Mouse (Mus musculus) midbrain, embryonic 14.5 days (tissue): ENCODE measurements at regions not wholly inside any gene's neighbourhood (a gene's known extent, or its start where the extent isn't known, plus 50 kb on each side); places are given as distances from the start of the nearest gene placed in this dataset.
"Not testable (repeated sequence)": the region's sequence is repeated elsewhere in the genome, so short reads cannot be mapped to it uniquely, and the experiment has no call there.

Experiments used
- ATAC-seq: fragments of 200-750 bp; cut with Nextera tagmentation; 2 replicates; pipeline ENCODE4 v1.8.0; 2017; ENCODE audit warnings: moderate number of reproducible peaks, moderate library complexity; ENCODE audit not compliant: low FRiP score, low TSS enrichment
- DNase-seq: peaks from one replicate; pipeline ENCODE4 v3.0.0-alpha.2; 2015
- H3K27ac ChIP-seq: fragments of 300-500 bp; sonication (generic); replicated peaks from 2 replicates; pipeline ENCODE4 v1.5.1; 2014; ENCODE audit warnings: mild to moderate bottlenecking, low read depth, low read length, moderate library complexity
- H3K27me3 ChIP-seq: fragments of 300-500 bp; sonication (generic); 2 replicates; pipeline ENCODE4 v1.6.1; 2014; ENCODE audit warnings: low read length, control low read depth, mixed read lengths; ENCODE audit not compliant: control insufficient read depth, insufficient read depth
- H3K36me3 ChIP-seq: fragments of 300-500 bp; sonication (generic); 2 replicates; pipeline ENCODE4 v1.6.1; 2014; ENCODE audit warnings: low read length, control low read depth; ENCODE audit not compliant: control insufficient read depth, insufficient read depth
- H3K4me1 ChIP-seq: fragments of 300-500 bp; sonication (generic); 2 replicates; pipeline ENCODE4 v1.6.1; 2014; ENCODE audit warnings: mild to moderate bottlenecking, antibody characterized with exemption, low read length, control low read depth; ENCODE audit not compliant: control insufficient read depth, insufficient read depth
- H3K4me2 ChIP-seq: fragments of 300-500 bp; sonication (generic); 2 replicates; pipeline ENCODE4 v1.6.1; 2014; ENCODE audit warnings: mild to moderate bottlenecking, low read length, moderate library complexity
- H3K4me3 ChIP-seq: fragments of 300-500 bp; sonication (generic); replicated peaks from 2 replicates; pipeline ENCODE4 v1.5.1; 2014; ENCODE audit warnings: low read depth, low read length
- H3K9ac ChIP-seq: fragments of 300-500 bp; sonication (generic); replicated peaks from 2 replicates; pipeline ENCODE4 v1.6.1; 2014; ENCODE audit warnings: mild to moderate bottlenecking, low read length, moderate library complexity
- H3K9me3 ChIP-seq: fragments of 300-500 bp; sonication (generic); 2 replicates; pipeline ENCODE4 v1.6.1; 2016; ENCODE audit warnings: low read length, control low read depth, mixed read lengths; ENCODE audit not compliant: control insufficient read depth
- WGBS: fragments of 180-500 bp; shearing (Covaris S2); extraction: QIAGEN DNeasy Blood & Tissue Kit; methylation state at CpG from one replicate; pipeline ENCODE4 v1.1.7; 2014; 5-methylcytosine and 5-hydroxymethylcytosine counted together

DNA sequence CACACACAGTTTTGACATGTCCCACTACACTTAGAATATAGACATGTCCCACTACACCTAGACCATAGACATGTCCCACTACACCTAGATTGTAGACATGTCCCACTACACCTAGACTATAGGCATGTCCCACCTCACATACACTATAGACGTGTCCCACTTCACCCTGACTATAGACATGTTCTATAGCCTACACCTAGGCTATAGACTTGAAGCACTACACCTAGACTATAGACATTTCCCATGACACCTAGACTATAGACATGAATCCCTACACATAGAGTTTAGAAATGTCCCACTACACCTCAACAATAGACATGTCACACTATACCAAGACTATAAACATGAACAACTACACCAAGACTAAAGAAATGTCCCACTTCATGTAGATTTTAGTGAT lies 2580.9 kb downstream of the Gm37988 start:
- Histone ChIP-seq H3K36me3 (no peaks in the 10 kb centered on the region), H3K9me3 (no peaks in the 10 kb centered on the region), H3K27ac (no peak overlapping the region), H3K27me3 (no peaks in the 10 kb centered on the region), H3K4me3 (no peak overlapping the region), H3K4me2 (no peak overlapping the region), H3K9ac (no peak overlapping the region), H3K4me1 (no peaks in the 10 kb centered on the region)
- WGBS: 83% methylated on average over 1 of the region's 1 CpGs
- DNase-seq (no peak), ATAC-seq (no peak)

- no peak overlapping the region for H3K9ac ChIP-seq
- no peak overlapping the region for H3K4me2 ChIP-seq
- no peaks in the 10 kb centered on the region for H3K36me3 ChIP-seq
- DNase-seq: peak; percentile 5
- H3K27ac ChIP-seq: no peak overlapping the region
- no peak for ATAC-seq
- no peak overlapping the region for H3K4me3 ChIP-seq
- H3K4me1 ChIP-seq: no peaks in the 10 kb centered on the region
- H3K27me3 ChIP-seq: no peaks in the 10 kb centered on the region
- no peaks in the 10 kb centered on the region for H3K9me3 ChIP-seq
These were observed 2585.8 kb downstream of the Gm37988 start for GRCm38 (mm10) chr1:7393508-7393907.

DNA sequence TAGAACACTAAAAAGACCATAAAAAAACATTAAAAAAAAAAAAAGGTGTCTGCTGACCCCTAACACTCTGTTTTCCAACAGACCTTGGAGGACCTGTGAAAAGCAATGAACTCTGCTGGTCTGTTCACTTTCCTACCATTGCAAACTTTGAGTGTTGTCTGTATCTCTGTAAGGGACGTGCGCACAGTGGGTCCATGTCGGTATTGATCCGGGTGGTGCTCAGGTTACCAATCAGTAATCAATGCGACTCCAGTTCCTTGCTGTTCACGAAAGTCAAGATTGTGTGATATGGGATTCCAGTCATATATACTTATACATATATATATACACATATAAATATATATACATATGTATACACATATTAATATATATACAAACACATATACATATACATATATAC lies 2586.5 kb downstream of the Gm37988 start:
- Histone ChIP-seq H3K9me3 (no peaks in the 10 kb centered on the region), H3K27me3 (no peaks in the 10 kb centered on the region), H3K27ac (no peak overlapping the region), H3K4me2 (no peak overlapping the region), H3K4me3 (no peak overlapping the region), H3K9ac (no peak overlapping the region), H3K36me3 (no peaks in the 10 kb centered on the region), H3K4me1 (no peaks in the 10 kb centered on the region)
- ATAC-seq (no peak), DNase-seq (peak; percentile 34)
- 99% methylated on average over 6 of the region's 6 CpGs for WGBS

- 96% methylated on average over 8 of the region's 8 CpGs for WGBS
- Histone ChIP-seq H3K4me1 (no peaks in the 10 kb centered on the region), H3K9ac (no peak overlapping the region), H3K9me3 (no peaks in the 10 kb centered on the region), H3K4me2 (no peak overlapping the region), H3K36me3 (no peaks in the 10 kb centered on the region), H3K27ac (no peak overlapping the region), H3K4me3 (no peak overlapping the region), H3K27me3 (no peaks in the 10 kb centered on the region)
- ATAC-seq (no peak), DNase-seq (peak; percentile 19)
These were observed 2587.8 kb downstream of the Gm37988 start for GRCm38 (mm10) chr1:7395527-7395926.

- DNase-seq: peak; percentile 92
- 13% methylated on average over 26 of the region's 26 CpGs for WGBS
- Histone ChIP-seq H3K27ac (peak overlapping the region; percentile 71), H3K9ac (peak overlapping the region; percentile 44; the same call in 1 of the 2 replicates), H3K27me3 (no peaks in the 10 kb centered on the region), H3K4me1 (no peaks in the 10 kb centered on the region), H3K36me3 (no peaks in the 10 kb centered on the region), H3K4me3 (peak overlapping the region; percentile 55), H3K9me3 (no peaks in the 10 kb centered on the region), H3K4me2 (peak overlapping the region; percentile 48)
- peak; percentile 88 for ATAC-seq
These were observed 2589.4 kb downstream of the Gm37988 start for GRCm38 (mm10) chr1:7396867-7397806.

GRCm38 (mm10) chr1:7397807-7398446 lies 2590.2 kb downstream of the Gm37988 start:
- peak; percentile 99 for DNase-seq
- Histone ChIP-seq H3K9me3 (no peaks in the 10 kb centered on the region), H3K4me2 (peak overlapping the region; percentile 59), H3K27me3 (no peaks in the 10 kb centered on the region), H3K4me3 (peak overlapping the region; percentile 55), H3K36me3 (no peaks in the 10 kb centered on the region), H3K4me1 (no peaks in the 10 kb centered on the region), H3K9ac (peak overlapping the region; percentile 62), H3K27ac (peak overlapping the region; percentile 79)
- ATAC-seq: peak; percentile 98
- under 1% methylated on average over 38 of the region's 46 CpGs for WGBS

DNA sequence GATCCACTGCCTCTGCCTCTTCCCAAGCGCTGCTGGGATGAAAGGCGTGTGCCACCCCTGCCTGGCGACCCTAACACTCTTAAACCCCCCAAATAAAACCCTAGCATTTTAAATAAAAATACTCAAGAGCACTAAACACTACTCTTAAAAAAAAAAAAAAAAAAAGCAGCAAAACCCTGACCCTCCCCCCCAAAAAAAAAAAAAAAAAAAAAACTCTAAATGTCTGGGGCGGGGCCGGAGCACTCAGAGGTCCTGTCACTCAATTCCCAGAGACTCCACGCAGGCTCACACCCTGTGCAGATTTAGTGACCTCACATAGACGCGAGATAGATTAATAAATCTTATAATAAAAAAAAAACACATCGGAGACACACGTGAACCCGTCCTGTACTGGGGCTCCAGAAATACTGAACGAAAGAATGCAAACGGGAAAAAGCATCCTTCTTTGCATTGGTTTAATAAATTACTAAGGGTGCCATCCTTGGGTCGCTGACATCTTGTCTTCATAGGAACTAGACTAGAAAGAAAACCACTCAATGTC lies 2591.1 kb downstream of the Gm37988 start:
- H3K9me3 ChIP-seq: no peaks in the 10 kb centered on the region
- peak overlapping the region; percentile 79 for H3K27ac ChIP-seq

GRCm38 (mm10) chr1:7405651-7406050 lies 2598.0 kb downstream of the Gm37988 start:
- not testable (repeated sequence) for H3K4me1 ChIP-seq, H3K27me3 ChIP-seq, H3K9ac ChIP-seq, H3K36me3 ChIP-seq, ATAC-seq, H3K4me2 ChIP-seq, DNase-seq, H3K27ac ChIP-seq, H3K4me3 ChIP-seq, H3K9me3 ChIP-seq
- 76% methylated on average over 5 of the region's 5 CpGs for WGBS

More for the DNA sequence above, 2591.1 kb downstream of the Gm37988 start:
- DNase-seq (peak; percentile 22), ATAC-seq (no peak)
- H3K4me3 ChIP-seq: peak overlapping the region; percentile 55
- H3K27me3 ChIP-seq: no peaks in the 10 kb centered on the region
- no peaks in the 10 kb centered on the region for H3K4me1 ChIP-seq
- peak overlapping the region; percentile 62 for H3K9ac ChIP-seq
- no peaks in the 10 kb centered on the region for H3K36me3 ChIP-seq
- 61% methylated on average over 14 of the region's 14 CpGs for WGBS
- peak overlapping the region; percentile 59 for H3K4me2 ChIP-seq
